Mouse (Mus musculus) limb, embryonic 11.5 days (tissue): ENCODE measurements around the gene Ppp1r9a. TPM values are rescaled to one million over a fixed set of nuclear protein-coding genes. Genes with fewer than 3 reads are reported as not detected.

Source experiments
- ATAC-seq: fragments of 200-750 bp; cut with Nextera tagmentation; 2 replicates; pipeline ENCODE4 v1.8.0; 2017; ENCODE audit warnings: low read depth; ENCODE audit not compliant: insufficient number of reproducible peaks, low FRiP score, low TSS enrichment
- DNase-seq: peaks from one replicate; pipeline ENCODE4 v3.0.0-alpha.2; 2015; ENCODE audit warnings: low spot score
- H3K27ac ChIP-seq: fragments of 300-500 bp; sonication (generic); replicated peaks from 2 replicates; pipeline ENCODE4 v1.5.1; 2014; ENCODE audit warnings: low read depth, mild to moderate bottlenecking, low read length
- H3K27me3 ChIP-seq: fragments of 300-500 bp; sonication (generic); 2 replicates; pipeline ENCODE4 v1.6.1; 2014; ENCODE audit warnings: mild to moderate bottlenecking, low read length, mixed read lengths; ENCODE audit not compliant: control insufficient read depth, insufficient read depth
- H3K36me3 ChIP-seq: fragments of 300-500 bp; sonication (generic); 2 replicates; pipeline ENCODE4 v1.6.1; 2014; ENCODE audit warnings: mild to moderate bottlenecking, low read length, moderate library complexity, mixed read lengths; ENCODE audit not compliant: control insufficient read depth, insufficient read depth
- H3K4me1 ChIP-seq: fragments of 300-500 bp; sonication (generic); 2 replicates; pipeline ENCODE4 v1.6.1; 2014; ENCODE audit warnings: low read length, mixed read lengths; ENCODE audit not compliant: control insufficient read depth, insufficient read depth
- H3K4me2 ChIP-seq: fragments of 300-500 bp; sonication (generic); 2 replicates; pipeline ENCODE4 v1.6.1; 2014; ENCODE audit warnings: low read depth, mild to moderate bottlenecking, moderate library complexity; ENCODE audit not compliant: severe bottlenecking
- H3K4me3 ChIP-seq: fragments of 300-500 bp; sonication (generic); 2 replicates; pipeline ENCODE4 v1.5.1; 2014; ENCODE audit warnings: low read depth, low read length
- H3K9ac ChIP-seq: fragments of 300-500 bp; sonication (generic); 2 replicates; pipeline ENCODE4 v1.6.1; 2014; ENCODE audit warnings: mild to moderate bottlenecking, low read length
- H3K9me3 ChIP-seq: fragments of 300-500 bp; sonication (generic); 2 replicates; pipeline ENCODE4 v1.6.1; 2016; ENCODE audit warnings: low read length; ENCODE audit not compliant: control insufficient read depth
- WGBS: fragments of 180-500 bp; shearing (Covaris S2); extraction: QIAGEN DNeasy Blood & Tissue Kit; methylation state at CpG from one replicate; pipeline ENCODE4 v1.1.7; 2014; 5-methylcytosine and 5-hydroxymethylcytosine counted together
- polyA plus RNA-seq: library from polyadenylated mRNA; unstranded; fragments of >200 nt; fragmentation: Nextera tagmentation; extraction: Ambion mirVana; gene quantifications from 2 replicates; pipeline ENCODE4 v1.2.1, GENCODE M21; 2014

The Ppp1r9a gene
- polyA plus RNA-seq, 1 experiment from 2014 or later = 27.9 TPM

DNA sequence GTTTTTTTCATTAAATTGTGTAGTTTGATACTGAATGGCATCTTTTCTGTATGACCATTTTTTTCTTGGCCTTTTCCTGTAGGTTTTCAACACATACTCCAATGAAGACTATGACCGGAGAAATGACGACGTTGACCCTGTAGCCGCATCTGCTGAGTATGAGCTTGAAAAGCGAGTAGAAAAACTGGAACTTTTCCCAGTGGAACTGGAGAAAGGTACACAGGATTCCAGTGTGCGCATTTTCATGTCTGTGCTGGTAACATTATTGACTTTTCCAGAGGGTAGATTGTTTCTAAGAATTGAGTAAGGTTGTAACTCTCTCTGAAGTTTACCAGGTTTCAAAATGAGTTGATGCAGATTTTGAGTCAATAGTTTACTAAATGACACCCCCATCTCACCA, 143.1 kb downstream of the Ppp1r9a start:
- no peaks in the 10 kb centered on the region for H3K27me3 ChIP-seq
- no peak overlapping the region for H3K9ac ChIP-seq
- H3K27ac ChIP-seq = no peak overlapping the region
- WGBS = 95% methylated on average over 6 of the region's 6 CpGs
- ATAC-seq = no peak
- no peaks in the 10 kb centered on the region for H3K9me3 ChIP-seq
- no peak overlapping the region for H3K4me2 ChIP-seq
- no peaks in the 10 kb centered on the region for H3K36me3 ChIP-seq
- DNase-seq = no peak
- no peak overlapping the region for H3K4me3 ChIP-seq
- 0 out of 2 replicates have a peak, but pooled peaks cover 3% of the 10 kb centered on the region for H3K4me1 ChIP-seq

DNA sequence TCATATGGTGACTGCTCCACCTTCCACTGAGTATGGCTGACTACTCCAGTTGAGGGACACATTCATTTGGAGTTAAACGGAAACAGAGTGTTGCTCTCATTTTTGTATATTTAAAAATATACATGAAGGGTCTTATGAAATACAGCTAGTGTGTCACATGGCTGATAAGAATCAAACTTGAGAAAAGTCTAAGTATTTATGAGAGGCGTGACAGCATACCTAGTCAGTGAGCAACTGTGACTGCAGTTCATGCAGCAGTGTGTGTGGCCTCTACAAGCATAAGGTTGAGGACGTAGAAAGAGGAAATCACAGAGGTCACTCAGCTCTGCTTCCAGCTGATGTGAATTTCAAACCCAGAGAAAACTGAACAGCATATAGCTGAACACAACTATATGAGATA, 145.3 kb downstream of the Ppp1r9a start:
- Histone ChIP-seq H3K36me3 (no peaks in the 10 kb centered on the region), H3K27ac (no peak overlapping the region), H3K9ac (no peak overlapping the region), H3K4me3 (no peak overlapping the region), H3K4me1 (0 out of 2 replicates have a peak, but pooled peaks cover 3% of the 10 kb centered on the region), H3K9me3 (no peaks in the 10 kb centered on the region), H3K27me3 (no peaks in the 10 kb centered on the region), H3K4me2 (no peak overlapping the region)
- WGBS = 92% methylated on average over 3 of the region's 3 CpGs
- no peak for ATAC-seq
- no peak for DNase-seq

DNA sequence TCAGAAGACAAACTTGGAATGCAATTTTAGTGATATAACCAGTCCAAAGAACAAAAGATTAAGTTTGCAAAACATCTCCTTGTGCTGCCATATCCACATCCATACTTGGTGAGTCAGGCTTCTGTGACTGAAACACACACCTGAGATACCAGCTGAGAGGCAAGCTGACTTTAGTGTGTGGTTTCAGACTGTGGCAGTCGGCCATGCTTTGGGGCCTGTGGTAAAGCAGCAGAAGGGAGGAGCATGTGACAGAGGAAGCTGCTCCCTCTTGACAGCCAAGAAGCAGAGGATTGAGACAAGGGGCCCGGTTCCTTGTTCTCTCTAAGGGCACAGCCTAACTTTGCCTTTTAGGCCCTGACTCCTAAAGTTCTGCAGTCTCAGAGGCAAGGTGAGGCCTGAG, 149.6 kb downstream of the Ppp1r9a start:
- H3K27me3 ChIP-seq = no peaks in the 10 kb centered on the region
- H3K27ac ChIP-seq = no peak overlapping the region
- no peaks in the 10 kb centered on the region for H3K36me3 ChIP-seq
- no peaks in the 10 kb centered on the region for H3K9me3 ChIP-seq
- 79% methylated on average over 2 of the region's 2 CpGs for WGBS
- H3K9ac ChIP-seq = no peak overlapping the region
- DNase-seq = no peak
- no peak overlapping the region for H3K4me3 ChIP-seq
- no peak overlapping the region for H3K4me2 ChIP-seq
- H3K4me1 ChIP-seq = no peaks in the 10 kb centered on the region
- no peak for ATAC-seq

DNA sequence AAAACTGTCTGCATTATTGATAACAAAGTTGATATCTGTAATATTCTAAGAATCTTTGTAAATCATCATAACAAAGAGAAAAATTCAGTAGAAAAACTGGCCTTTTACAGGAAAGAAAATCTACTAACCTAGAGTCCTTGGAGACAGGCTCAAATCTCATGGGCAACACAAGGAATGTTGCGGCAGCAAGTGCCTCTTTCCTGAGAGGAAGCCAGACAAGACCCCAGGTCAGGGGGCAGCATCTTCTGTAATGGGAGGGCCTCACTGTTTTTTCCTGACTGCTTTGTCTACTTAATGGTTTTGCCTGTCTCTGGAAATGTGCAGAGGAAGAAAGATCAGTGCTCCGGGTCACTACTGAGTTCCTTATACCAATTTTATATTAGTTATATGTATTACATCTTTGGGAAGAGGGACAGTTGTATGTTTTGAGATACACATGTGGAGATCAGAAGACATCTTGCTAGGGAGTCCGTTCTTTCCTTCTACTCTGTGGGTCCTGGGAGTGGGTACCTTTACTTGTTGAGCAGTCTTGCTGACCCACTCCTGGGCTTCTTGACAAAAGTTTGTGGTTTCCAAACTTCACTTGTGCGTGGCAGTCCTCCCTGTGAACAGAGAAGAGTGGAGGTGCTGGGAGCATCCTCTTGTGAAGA, 151.9 kb downstream of the Ppp1r9a start:
- H3K27ac ChIP-seq = no peak overlapping the region
- H3K9me3 ChIP-seq = no peaks in the 10 kb centered on the region
- no peak overlapping the region for H3K4me3 ChIP-seq
- H3K4me1 ChIP-seq = 0 out of 2 replicates have a peak, but pooled peaks cover 2% of the 10 kb centered on the region
- WGBS = 90% methylated on average over 4 of the region's 4 CpGs
- no peaks in the 10 kb centered on the region for H3K27me3 ChIP-seq
- ATAC-seq = no peak
- no peak for DNase-seq
- H3K36me3 ChIP-seq = no peaks in the 10 kb centered on the region
- no peak overlapping the region for H3K4me2 ChIP-seq
- no peak overlapping the region for H3K9ac ChIP-seq

DNA sequence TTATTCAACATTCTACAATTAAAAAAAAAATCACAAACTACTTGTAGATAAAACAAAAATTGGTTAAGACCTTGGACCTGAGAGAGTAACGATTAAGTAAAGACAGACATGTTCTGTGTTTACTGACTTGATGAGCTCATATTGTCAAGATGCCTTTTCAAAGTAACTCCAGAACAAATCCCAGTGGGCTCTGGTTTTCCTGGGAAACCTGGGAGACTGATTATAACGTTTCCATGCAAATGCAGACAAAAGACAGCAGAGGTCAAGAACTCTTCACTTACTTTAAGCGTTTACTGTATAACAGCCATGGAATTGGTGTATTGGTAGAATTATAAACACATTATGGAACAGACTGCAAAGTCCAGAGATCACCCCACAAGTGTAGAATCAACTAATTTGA, 172.0 kb downstream of the Ppp1r9a start:
- no peak overlapping the region for H3K4me2 ChIP-seq
- no peak for DNase-seq
- no peak for ATAC-seq
- H3K9me3 ChIP-seq = no peaks in the 10 kb centered on the region; the same call in 1 of the 2 replicates
- 83% methylated on average over 3 of the region's 3 CpGs for WGBS
- H3K9ac ChIP-seq = no peak overlapping the region
- peaks cover 2% of the 10 kb centered on the region; the same call in 1 of the 2 replicates for H3K36me3 ChIP-seq
- no peaks in the 10 kb centered on the region for H3K4me1 ChIP-seq
- H3K27me3 ChIP-seq = no peaks in the 10 kb centered on the region
- H3K27ac ChIP-seq = no peak overlapping the region
- no peak overlapping the region for H3K4me3 ChIP-seq

DNA sequence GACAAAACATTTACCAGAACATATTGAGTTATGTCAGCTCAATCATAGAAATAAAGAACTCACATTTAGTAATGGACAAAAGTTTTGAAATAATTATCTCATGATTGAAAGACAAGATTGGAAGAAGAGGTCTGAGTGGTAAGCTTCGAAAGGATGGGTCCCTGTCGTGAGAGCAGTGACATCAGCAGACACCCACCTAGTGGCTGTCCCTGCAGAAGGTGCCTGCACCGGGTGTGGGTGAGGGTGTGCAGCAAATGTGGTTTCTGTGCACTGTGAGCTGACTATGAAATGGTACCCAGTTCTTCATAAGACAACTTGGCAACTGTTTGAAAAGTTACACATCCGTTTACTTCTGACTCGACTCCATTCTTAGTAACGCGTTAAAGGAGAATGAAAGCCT, 173.0 kb downstream of the Ppp1r9a start:
- H3K27ac ChIP-seq = no peak overlapping the region
- WGBS = 89% methylated on average over 7 of the region's 7 CpGs
- H3K4me2 ChIP-seq = no peak overlapping the region
- DNase-seq (no peak), ATAC-seq (no peak)
- no peak overlapping the region for H3K9ac ChIP-seq
- H3K36me3 ChIP-seq = peaks cover 2% of the 10 kb centered on the region; the same call in 1 of the 2 replicates
- no peak overlapping the region for H3K4me3 ChIP-seq
- H3K4me1 ChIP-seq = peaks cover 3% of the 10 kb centered on the region
- H3K9me3 ChIP-seq = no peaks in the 10 kb centered on the region; the same call in 1 of the 2 replicates
- no peaks in the 10 kb centered on the region for H3K27me3 ChIP-seq

DNA sequence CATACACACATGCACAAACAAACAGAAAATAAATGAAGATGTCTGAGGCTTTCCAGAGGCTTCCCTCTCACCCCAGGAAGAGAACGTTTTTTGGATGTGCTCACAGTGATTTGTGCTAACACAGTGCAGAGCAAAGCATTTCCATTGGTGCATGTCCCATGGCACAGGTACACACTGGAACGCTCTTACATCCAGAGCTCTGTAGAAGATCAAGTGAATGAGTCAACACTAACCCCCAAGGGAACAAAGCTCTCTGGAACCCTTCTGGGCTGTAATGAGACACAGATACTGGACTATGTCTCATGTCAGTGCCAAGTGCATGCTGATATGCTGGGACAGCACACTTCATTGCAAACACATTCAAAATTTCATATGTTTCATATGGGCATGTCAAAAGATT, 175.3 kb downstream of the Ppp1r9a start:
- Histone ChIP-seq H3K4me1 (peaks cover 8% of the 10 kb centered on the region), H3K27me3 (no peaks in the 10 kb centered on the region), H3K27ac (no peak overlapping the region), H3K36me3 (peaks cover 2% of the 10 kb centered on the region; the same call in 1 of the 2 replicates), H3K9me3 (no peaks in the 10 kb centered on the region; the same call in 1 of the 2 replicates), H3K4me3 (no peak overlapping the region), H3K4me2 (no peak overlapping the region), H3K9ac (no peak overlapping the region)
- ATAC-seq (no peak), DNase-seq (no peak)
- 62% methylated on average over 2 of the region's 2 CpGs for WGBS

DNA sequence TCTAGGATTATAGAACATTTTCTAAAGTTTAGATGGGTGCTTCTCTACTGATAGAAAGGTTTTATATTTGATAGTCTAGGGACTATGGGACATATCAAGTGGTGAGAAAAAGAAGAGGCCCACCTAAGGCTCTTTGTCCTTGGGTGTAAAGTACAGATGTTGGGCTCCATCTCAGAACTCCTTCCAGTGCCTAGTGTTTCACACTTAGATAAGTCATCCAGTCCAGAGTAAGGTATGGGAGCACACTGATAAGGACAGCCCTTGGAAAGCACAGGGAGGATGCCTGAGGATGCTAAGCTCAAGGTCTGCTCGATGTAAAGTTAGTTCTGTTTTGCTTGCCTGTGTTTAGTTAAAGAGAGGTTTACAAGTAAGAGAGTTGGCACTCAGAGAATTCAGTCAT, 176.4 kb downstream of the Ppp1r9a start:
- WGBS = 96% methylated on average over 1 of the region's 1 CpGs
- H3K27ac ChIP-seq = no peak overlapping the region

DNA sequence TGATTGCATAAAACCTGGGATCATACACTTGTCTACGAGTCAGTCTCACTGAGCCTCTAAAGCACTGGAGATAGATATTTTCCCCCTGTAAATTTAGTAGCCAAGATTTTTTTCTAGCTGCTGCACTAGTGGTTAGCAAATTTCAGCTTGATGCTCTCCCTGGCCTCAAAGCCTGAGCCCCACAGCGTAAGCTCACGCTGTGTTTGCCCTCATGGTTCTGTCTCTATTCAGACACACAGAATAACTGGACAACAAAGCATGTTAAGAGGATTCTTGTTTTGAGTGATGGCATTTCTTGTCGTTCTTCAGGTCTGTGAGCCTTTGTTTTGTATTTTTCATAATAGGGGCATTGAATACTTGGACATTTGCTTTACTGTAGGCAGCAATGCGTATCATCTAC, 177.4 kb downstream of the Ppp1r9a start:
- Histone ChIP-seq H3K27ac (no peak overlapping the region; the same call in 1 of the 2 replicates), H3K4me2 (no peak overlapping the region), H3K36me3 (no peaks in the 10 kb centered on the region), H3K4me3 (no peak overlapping the region), H3K27me3 (no peaks in the 10 kb centered on the region), H3K4me1 (peaks cover 8% of the 10 kb centered on the region), H3K9me3 (no peaks in the 10 kb centered on the region), H3K9ac (no peak overlapping the region)
- 89% methylated on average over 5 of the region's 5 CpGs for WGBS
- no peak for ATAC-seq
- no peak for DNase-seq

More for the DNA sequence above, 176.4 kb downstream of the Ppp1r9a start:
- Histone ChIP-seq H3K27me3 (no peaks in the 10 kb centered on the region), H3K36me3 (peaks cover 2% of the 10 kb centered on the region; the same call in 1 of the 2 replicates), H3K9ac (no peak overlapping the region), H3K9me3 (no peaks in the 10 kb centered on the region; the same call in 1 of the 2 replicates), H3K4me2 (no peak overlapping the region), H3K4me1 (peaks cover 8% of the 10 kb centered on the region), H3K4me3 (no peak overlapping the region)
- DNase-seq (no peak), ATAC-seq (no peak)
